Mouse (Mus musculus) liver, embryonic 12.5 days (tissue): ENCODE results near the gene Nrros. TPM values are rescaled to one million over a fixed set of nuclear protein-coding genes. Genes with fewer than 3 reads are reported as not detected.

ENCODE experiments used
- ATAC-seq: fragments of 200-750 bp; cut with Nextera tagmentation; 2 replicates; pipeline ENCODE4 v1.8.0; 2017; ENCODE audit warnings: moderate number of reproducible peaks, mild to moderate bottlenecking, moderate library complexity
- H3K27ac ChIP-seq: fragments of 300-500 bp; sonication (generic); 2 replicates; pipeline ENCODE4 v1.5.1; 2016; ENCODE audit warnings: mild to moderate bottlenecking
- H3K27me3 ChIP-seq: fragments of 300-500 bp; sonication (generic); replicated peaks from 2 replicates; pipeline ENCODE4 v1.6.1; 2016; ENCODE audit warnings: mild to moderate bottlenecking, moderate library complexity
- H3K36me3 ChIP-seq: fragments of 300-500 bp; sonication (generic); 2 replicates; pipeline ENCODE4 v1.6.1; 2016; ENCODE audit warnings: mild to moderate bottlenecking, moderate library complexity
- H3K4me1 ChIP-seq: fragments of 300-500 bp; sonication (generic); 2 replicates; pipeline ENCODE4 v1.6.1; 2016
- H3K4me2 ChIP-seq: fragments of 300-500 bp; sonication (generic); 2 replicates; pipeline ENCODE4 v1.6.1; 2016; ENCODE audit warnings: mild to moderate bottlenecking, moderate library complexity
- H3K4me3 ChIP-seq: fragments of 300-500 bp; sonication (generic); 2 replicates; pipeline ENCODE4 v1.5.1; 2016; ENCODE audit warnings: mild to moderate bottlenecking, moderate library complexity
- H3K9ac ChIP-seq: fragments of 300-500 bp; sonication (generic); 2 replicates; pipeline ENCODE4 v1.6.1; 2016; ENCODE audit warnings: mild to moderate bottlenecking, moderate library complexity
- H3K9me3 ChIP-seq: fragments of 300-500 bp; sonication (generic); replicated peaks from 2 replicates; pipeline ENCODE4 v1.6.1; 2016; ENCODE audit warnings: mild to moderate bottlenecking, moderate library complexity
- WGBS: fragments of 180-500 bp; shearing (Covaris S2); methylation state at CpG from one replicate; pipeline ENCODE4 v1.1.7; 2016; ENCODE audit not compliant: insufficient replicate concordance; 5-methylcytosine and 5-hydroxymethylcytosine counted together
- polyA plus RNA-seq: library from polyadenylated mRNA; unstranded; fragments of >200 nt; fragmentation: Nextera tagmentation; extraction: Ambion mirVana; gene quantifications from 2 replicates; pipeline ENCODE4 v1.2.1, GENCODE M21; 2016

Gene Nrros
- polyA plus RNA-seq, 1 experiment from 2014 or later: 29.9 TPM

DNA sequence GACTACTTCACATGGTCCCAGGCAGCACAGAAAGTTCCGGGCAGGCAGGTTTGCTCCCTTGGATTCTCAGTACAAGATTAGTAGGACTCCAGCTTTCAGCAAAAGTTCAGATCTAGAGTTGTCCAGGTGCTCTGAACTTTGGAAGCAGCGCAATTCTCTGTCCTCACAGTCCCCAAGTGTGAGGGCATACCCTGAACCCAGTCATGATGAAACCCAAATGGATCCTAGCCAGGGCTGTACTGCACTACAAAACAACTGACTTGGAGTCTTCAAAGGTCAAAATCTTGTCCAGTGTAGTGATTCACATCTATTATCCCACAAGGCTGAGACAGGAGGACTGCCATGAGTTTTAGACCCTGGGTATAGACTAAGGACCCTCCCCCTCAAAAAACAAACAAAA is 8.0 kb downstream of the Nrros start:
- H3K27ac ChIP-seq: no peak overlapping the region

DNA sequence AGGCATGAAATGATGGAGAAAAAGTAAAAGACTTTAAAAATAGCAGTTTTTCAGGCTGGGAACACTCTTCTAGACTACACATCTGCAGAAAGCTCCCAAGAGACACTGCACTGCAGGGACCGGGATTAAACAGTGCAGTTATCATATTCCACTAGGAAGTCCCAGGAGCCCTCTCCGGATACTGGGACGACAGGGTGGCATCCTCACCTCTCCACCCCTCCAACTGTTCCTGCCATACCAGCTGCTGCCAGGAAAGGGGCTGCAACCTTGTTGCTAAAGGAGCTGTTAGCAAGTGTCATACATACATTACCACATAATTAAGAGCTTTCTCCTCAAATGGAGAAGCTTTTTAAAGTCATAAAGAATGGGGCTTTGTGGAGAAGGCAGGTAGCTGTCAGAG is 8.7 kb downstream of the Nrros start:
- Histone ChIP-seq H3K36me3 (peaks cover 49% of the 10 kb centered on the region), H3K4me2 (no peak overlapping the region), H3K4me1 (no peaks in the 10 kb centered on the region), H3K4me3 (no peak overlapping the region), H3K9ac (no peak overlapping the region), H3K9me3 (no peaks in the 10 kb centered on the region), H3K27me3 (no peaks in the 10 kb centered on the region), H3K27ac (no peak overlapping the region)
- 68% methylated on average over 3 of the region's 3 CpGs for WGBS
- ATAC-seq: no peak

More for the DNA sequence above, 8.0 kb downstream of the Nrros start:
- H3K4me3 ChIP-seq: no peak overlapping the region
- H3K27me3 ChIP-seq: no peaks in the 10 kb centered on the region
- H3K4me1 ChIP-seq: 0 out of 2 replicates have a peak, but pooled peaks cover 5% of the 10 kb centered on the region
- WGBS: 83% methylated on average over 2 of the region's 2 CpGs
- no peak for ATAC-seq
- H3K9me3 ChIP-seq: no peaks in the 10 kb centered on the region
- H3K36me3 ChIP-seq: peaks cover 54% of the 10 kb centered on the region
- H3K9ac ChIP-seq: no peak overlapping the region
- H3K4me2 ChIP-seq: no peak overlapping the region

DNA sequence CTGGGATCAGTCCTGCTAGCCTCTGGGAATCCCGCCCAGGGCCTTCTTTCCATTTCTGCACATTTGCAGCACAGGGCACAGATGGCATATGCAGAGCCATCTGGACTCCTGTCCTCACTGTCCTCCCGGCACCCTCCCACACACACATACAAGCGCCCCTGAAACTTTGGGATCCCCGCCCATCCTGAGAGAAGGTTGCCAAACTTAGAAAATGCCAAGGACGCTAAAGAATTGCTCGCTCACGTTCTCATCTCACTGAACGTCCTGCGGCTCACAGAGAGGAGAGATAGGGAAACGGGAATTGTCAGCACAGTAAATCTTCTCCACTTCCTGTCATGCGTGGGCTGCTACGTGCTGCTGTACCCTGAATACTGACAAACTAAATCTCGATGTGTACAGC is 11.0 kb downstream of the Nrros start:
- Histone ChIP-seq H3K4me2 (no peak overlapping the region), H3K4me3 (no peak overlapping the region), H3K27ac (no peak overlapping the region), H3K4me1 (no peaks in the 10 kb centered on the region), H3K9me3 (no peaks in the 10 kb centered on the region), H3K9ac (no peak overlapping the region), H3K27me3 (no peaks in the 10 kb centered on the region), H3K36me3 (peaks cover 38% of the 10 kb centered on the region)
- no peak for ATAC-seq
- 67% methylated on average over 13 of the region's 13 CpGs for WGBS

DNA sequence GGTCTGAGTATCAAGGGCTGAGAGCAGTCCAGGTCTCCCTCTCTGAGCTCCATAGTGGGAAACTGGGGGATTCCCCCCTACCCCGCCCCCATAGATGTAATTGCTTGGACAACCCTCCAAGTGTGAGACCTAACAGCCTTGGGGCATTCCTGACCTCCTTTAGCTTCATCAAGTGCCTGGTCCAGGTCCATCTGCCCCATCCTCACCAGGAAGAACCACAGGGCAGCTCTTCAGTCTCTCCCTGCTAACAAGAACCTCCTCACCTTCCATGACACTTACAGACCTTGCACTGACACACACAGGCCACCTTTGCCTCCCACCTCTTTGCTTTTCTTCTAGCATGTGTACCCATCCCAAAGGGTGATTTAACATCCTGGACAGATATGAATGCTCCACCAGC is 11.4 kb downstream of the Nrros start:
- H3K27ac ChIP-seq: no peak overlapping the region
- WGBS: 82% methylated on average over 1 of the region's 1 CpGs
- peaks cover 38% of the 10 kb centered on the region for H3K36me3 ChIP-seq
- H3K4me3 ChIP-seq: no peak overlapping the region
- H3K27me3 ChIP-seq: no peaks in the 10 kb centered on the region
- H3K4me1 ChIP-seq: no peaks in the 10 kb centered on the region
- no peak for ATAC-seq
- no peak overlapping the region for H3K9ac ChIP-seq
- no peak overlapping the region for H3K4me2 ChIP-seq
- no peaks in the 10 kb centered on the region for H3K9me3 ChIP-seq

DNA sequence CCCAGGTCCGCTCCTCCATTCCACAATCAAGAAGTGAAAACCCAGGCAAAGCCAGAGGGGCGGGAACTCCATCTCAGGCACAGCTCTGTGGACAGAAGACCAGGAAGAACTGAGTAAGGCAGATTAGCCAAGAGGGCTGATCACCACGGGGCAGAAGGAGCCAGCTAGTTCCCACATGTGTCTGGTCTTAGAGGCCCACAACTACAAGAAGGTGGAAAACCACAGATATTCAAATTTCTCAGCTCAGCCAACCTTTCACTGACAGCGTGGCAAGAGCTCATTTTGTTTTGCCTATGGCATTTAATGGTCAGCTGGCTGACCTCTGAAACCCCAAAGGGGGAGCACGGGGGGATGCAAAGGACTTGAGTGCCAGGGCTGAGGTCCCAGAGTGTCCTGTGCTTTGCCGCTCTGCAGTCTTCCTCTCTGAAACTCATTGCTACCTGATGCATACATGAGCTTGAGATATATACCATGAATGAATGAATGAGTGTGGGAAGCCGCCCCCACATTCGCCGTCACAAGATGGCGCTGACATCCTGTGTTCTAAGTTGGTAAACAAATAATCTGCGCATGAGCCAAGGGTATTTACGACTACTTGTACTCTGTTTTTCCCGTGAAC is 17.7 kb downstream of the Nrros start:
- Histone ChIP-seq H3K4me3 (peak overlapping the region; percentile 40), H3K36me3 (peaks cover 51% of the 10 kb centered on the region), H3K9ac (no peak overlapping the region; the same call in 1 of the 2 replicates), H3K9me3 (peaks cover 26% of the 10 kb centered on the region), H3K4me2 (peak overlapping the region; percentile 51), H3K27me3 (no peaks in the 10 kb centered on the region), H3K27ac (peak overlapping the region; percentile 66), H3K4me1 (no peaks in the 10 kb centered on the region)
- 0 out of 2 replicates have a peak, but pooled peaks have one; percentile 44 for ATAC-seq
- WGBS: 61% methylated on average over 11 of the region's 13 CpGs

DNA sequence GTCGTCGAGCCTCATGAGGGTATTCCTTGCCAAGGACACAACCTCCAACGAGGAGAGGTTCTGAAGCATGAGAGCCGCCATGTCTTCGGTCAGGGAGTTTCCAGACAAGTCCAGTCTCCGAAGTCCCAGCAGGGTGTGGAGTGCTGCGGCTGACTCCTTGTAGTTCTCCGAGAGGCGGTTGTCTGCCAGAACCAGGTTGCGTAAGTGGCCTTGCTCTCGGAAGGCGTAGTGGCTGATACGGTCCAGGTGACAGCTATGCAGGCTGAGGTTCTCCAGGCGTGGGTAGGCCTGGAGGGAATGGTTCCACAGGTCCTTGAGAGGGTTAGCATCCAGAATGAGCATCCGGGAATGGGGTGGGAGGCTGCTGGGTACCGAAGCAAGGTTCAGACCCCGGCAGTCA is 20.8 kb downstream of the Nrros start:
- 0 out of 2 replicates have a peak, but pooled peaks cover under 1% of the 10 kb centered on the region for H3K27me3 ChIP-seq
- H3K9ac ChIP-seq: no peak overlapping the region
- no peak overlapping the region for H3K4me2 ChIP-seq
- 91% methylated on average over 17 of the region's 17 CpGs for WGBS
- H3K4me3 ChIP-seq: no peak overlapping the region
- H3K4me1 ChIP-seq: no peaks in the 10 kb centered on the region
- peaks cover 26% of the 10 kb centered on the region for H3K9me3 ChIP-seq
- H3K27ac ChIP-seq: no peak overlapping the region
- ATAC-seq: no peak
- H3K36me3 ChIP-seq: peaks cover 61% of the 10 kb centered on the region

DNA sequence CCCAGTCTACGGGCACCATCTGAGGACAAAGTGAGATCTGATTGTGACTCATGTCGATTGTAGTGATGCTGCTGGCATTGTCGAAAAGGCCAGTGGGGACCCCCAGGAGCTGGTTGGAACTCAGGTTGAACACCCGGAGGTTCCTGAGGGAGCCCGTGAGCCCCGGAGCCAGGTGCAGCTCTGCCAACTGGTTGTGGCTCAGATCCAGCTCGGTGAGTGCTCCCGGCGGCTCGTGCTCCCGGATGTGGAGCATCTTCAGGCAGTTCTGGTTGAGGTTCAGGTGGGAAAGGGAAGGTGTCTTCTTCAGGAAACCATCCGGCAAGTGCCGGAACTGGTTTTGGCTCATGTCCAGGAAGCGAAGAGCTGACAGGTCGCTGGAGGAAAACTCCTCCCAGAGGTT is 21.6 kb downstream of the Nrros start:
- Histone ChIP-seq H3K36me3 (peaks cover 61% of the 10 kb centered on the region), H3K4me1 (no peaks in the 10 kb centered on the region), H3K9ac (no peak overlapping the region), H3K27ac (no peak overlapping the region), H3K27me3 (0 out of 2 replicates have a peak, but pooled peaks cover 4% of the 10 kb centered on the region), H3K4me3 (no peak overlapping the region), H3K9me3 (peaks cover 26% of the 10 kb centered on the region), H3K4me2 (no peak overlapping the region)
- 90% methylated on average over 15 of the region's 15 CpGs for WGBS
- no peak for ATAC-seq

DNA sequence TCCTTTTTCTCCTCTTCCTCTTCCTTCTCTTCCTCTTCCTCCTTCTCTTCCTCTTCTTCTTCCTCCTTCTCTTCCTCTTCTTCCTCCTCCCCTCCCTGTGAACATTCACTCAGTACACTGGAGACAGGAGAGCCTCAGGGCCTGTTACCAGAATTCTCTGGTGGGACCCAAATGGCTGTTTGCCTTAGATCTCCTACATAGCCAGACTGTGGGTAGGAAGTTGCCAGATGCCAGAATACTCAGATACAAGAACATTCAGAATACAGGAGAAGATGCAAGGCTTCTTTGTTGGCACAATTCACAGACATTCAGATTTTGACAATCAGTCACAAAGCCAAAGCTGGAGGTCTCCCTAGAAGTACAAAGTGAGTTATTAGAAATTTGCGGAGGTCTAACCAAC is 26.4 kb downstream of the Nrros start:
- no peaks in the 10 kb centered on the region for H3K4me1 ChIP-seq
- H3K4me3 ChIP-seq: no peak overlapping the region
- no peak for ATAC-seq
- WGBS: 91% methylated on average over 1 of the region's 1 CpGs
- H3K9ac ChIP-seq: no peak overlapping the region
- H3K27me3 ChIP-seq: 0 out of 2 replicates have a peak, but pooled peaks cover 4% of the 10 kb centered on the region
- peaks cover 12% of the 10 kb centered on the region for H3K9me3 ChIP-seq
- H3K27ac ChIP-seq: no peak overlapping the region
- peaks cover 22% of the 10 kb centered on the region for H3K36me3 ChIP-seq
- no peak overlapping the region for H3K4me2 ChIP-seq

DNA sequence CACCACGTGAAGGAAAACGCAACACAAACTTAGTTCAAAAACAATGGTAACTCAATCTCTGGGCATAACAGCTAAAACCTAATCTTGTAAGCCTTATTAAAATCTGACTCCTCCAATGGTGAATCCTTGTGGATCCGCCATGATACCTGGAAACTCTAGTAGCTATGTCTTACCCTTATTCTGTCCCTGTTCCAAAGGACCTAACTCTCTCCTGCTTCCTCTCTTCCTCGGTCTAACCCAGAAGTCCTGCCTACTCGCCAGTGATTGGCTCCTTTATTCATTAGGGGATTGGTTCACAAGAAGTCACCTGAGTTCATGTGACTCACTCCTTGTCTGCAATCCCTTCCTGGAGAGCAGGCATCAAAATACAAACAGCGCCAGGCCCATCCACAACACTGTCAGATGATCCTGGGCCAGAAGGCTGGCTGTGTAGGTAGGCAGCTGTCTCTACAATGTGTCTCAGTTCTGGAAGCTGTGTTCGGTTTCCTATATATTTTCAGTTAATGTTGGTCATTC is 29.5 kb downstream of the Nrros start:
- ATAC-seq: no peak
- 70% methylated on average over 7 of the region's 7 CpGs for WGBS
- no peak overlapping the region for H3K4me3 ChIP-seq
- 0 out of 2 replicates have a peak, but pooled peaks cover 4% of the 10 kb centered on the region for H3K27me3 ChIP-seq
- no peak overlapping the region for H3K4me2 ChIP-seq
- H3K9me3 ChIP-seq: no peaks in the 10 kb centered on the region
- H3K36me3 ChIP-seq: no peaks in the 10 kb centered on the region
- H3K9ac ChIP-seq: no peak overlapping the region
- H3K27ac ChIP-seq: no peak overlapping the region
- H3K4me1 ChIP-seq: peaks cover 5% of the 10 kb centered on the region

DNA sequence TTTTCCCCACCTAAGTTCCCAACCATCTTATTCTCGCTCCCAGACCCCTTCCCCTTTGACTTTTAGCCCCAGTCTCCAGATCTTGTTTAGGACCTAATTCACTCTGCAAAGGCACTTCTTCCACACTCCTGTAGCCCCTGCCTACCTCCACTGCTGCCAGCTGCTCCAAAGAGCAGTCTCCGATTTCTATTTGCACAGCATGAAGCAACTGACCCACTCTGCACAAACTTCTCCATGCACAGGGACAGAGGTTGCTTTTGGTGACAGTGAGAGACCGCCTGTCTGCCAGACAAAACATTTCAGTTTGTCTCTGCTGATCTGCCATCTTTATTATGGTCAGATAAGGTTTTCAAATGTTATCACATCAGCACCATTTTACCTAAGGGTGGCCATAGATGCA is 32.2 kb downstream of the Nrros start:
- Histone ChIP-seq H3K4me2 (no peak overlapping the region), H3K36me3 (no peaks in the 10 kb centered on the region), H3K9me3 (no peaks in the 10 kb centered on the region), H3K27ac (no peak overlapping the region), H3K9ac (no peak overlapping the region), H3K27me3 (no peaks in the 10 kb centered on the region), H3K4me3 (no peak overlapping the region), H3K4me1 (peaks cover 23% of the 10 kb centered on the region)
- 67% methylated on average over 3 of the region's 3 CpGs for WGBS
- 0 out of 2 replicates have a peak, but pooled peaks have one; percentile 52 for ATAC-seq

DNA sequence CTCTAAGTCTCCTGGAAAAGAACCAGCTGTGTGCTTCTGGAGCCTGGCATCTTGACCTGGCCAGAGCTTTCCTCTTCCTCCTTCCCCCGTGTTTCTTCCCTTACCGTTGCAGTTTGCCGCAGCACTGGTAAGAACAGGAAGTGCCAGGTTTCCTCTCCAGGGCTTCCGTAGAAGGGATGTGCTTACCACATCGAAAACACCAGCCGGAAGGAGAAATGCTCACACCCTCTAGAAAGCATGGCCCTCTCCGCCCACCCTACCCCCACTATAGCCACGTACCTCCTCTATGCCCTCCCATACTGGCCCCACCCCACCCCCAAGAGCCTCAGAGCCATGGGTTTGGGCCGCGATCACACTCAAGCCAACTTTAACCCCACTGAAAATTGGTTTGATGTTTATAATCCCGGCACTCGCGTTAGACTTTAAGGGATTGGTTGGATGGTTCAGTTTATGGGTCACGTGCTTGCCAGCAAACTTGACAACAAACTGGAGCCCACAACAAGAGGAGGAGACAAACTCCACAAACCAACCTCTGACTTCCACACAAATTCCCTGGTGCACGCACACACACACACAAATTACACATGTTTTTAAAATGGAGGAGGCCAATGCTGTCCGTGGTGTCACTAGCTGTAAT is 35.1 kb downstream of the Nrros start:
- peak overlapping the region; percentile 64 for H3K9ac ChIP-seq
- WGBS: 18% methylated on average over 16 of the region's 16 CpGs

DNA sequence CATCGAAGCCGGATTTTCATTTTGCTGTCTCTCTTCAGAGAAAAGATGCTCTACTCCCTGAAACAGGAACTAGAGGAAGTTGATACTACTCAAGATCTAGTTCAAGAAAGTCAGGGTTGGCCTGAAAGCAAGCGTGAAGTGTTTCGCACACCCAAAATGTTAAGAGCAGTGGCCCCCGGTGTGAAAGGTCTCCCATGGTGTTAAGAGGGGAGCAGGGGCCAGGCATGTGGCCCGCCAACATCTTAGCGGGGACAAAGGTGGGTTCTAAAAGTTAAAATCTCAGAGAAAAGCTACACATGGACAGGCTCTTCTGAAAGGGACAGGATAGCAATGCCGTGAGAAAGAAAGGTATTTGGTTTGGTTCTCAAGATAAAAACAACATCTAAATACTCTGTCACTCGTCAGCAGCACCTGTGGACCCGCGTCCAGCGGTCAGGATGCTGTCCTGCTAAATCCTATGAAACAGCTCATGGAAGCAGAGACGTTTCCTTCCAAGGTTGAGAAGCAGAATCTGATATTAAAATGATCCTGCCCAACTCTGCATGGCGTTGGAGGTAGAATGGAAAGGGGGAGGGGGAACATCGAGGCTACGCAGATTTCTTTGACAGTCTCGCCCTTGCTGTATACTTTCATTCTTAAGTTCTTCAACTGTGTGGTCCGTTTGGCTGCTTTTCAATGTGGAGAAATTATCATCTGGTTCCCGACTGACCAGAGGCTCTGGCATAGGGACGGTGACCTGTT is 35.8 kb downstream of the Nrros start:
- H3K9ac ChIP-seq: peak overlapping the region; percentile 64

More for the DNA sequence above, 35.1 kb downstream of the Nrros start:
- peaks cover 23% of the 10 kb centered on the region for H3K4me1 ChIP-seq
- H3K4me2 ChIP-seq: peak overlapping the region; percentile 77
- peak overlapping the region; percentile 56 for H3K4me3 ChIP-seq
- ATAC-seq: peak; percentile 85
- no peaks in the 10 kb centered on the region for H3K27me3 ChIP-seq
- peak overlapping the region; percentile 67 for H3K27ac ChIP-seq
- no peaks in the 10 kb centered on the region for H3K9me3 ChIP-seq
- H3K36me3 ChIP-seq: no peaks in the 10 kb centered on the region

More for the DNA sequence above, 35.8 kb downstream of the Nrros start:
- Histone ChIP-seq H3K4me1 (peaks cover 23% of the 10 kb centered on the region), H3K36me3 (no peaks in the 10 kb centered on the region), H3K4me3 (peak overlapping the region; percentile 56), H3K27ac (peak overlapping the region; percentile 67), H3K4me2 (peak overlapping the region; percentile 77), H3K27me3 (no peaks in the 10 kb centered on the region), H3K9me3 (no peaks in the 10 kb centered on the region)
- 0 out of 2 replicates have a peak, but pooled peaks have one; percentile 10 for ATAC-seq
- 43% methylated on average over 20 of the region's 20 CpGs for WGBS
